Mouse (Mus musculus): ENCODE results near the gene Nat8f1. TPM values are rescaled to one million over a fixed set of nuclear protein-coding genes. Genes with fewer than 3 reads are reported as not detected.
"Not testable (repeated sequence)": the region's sequence is repeated elsewhere in the genome, so short reads cannot be mapped to it uniquely, and the experiment has no call there.

Gene Nat8f1
- polyA plus RNA-seq, 1 experiment from 2014 or later: 165 TPM

DNA sequence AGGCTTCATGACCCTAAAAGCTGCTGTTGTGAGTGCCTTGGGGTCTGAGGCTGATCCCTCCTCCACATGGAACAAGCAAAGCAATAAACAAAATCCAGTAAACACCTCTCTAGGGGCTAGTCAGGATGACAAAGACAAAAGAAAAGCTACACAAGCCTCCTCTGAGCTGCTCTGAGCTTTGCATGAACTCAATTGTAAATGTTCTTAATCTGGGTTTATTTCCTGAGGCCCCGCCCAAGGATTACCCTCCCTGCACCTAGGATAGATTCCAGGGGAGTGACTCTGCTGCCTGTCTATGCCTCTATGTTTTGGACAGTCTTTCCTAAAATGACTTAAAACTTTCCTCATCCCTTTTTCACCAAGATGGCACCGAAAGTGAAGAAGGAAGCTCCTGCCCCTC, 26.5 kb downstream of the Nat8f1 start:
- no peak for DNase-seq (ENCODE audit: low spot score)

DNA sequence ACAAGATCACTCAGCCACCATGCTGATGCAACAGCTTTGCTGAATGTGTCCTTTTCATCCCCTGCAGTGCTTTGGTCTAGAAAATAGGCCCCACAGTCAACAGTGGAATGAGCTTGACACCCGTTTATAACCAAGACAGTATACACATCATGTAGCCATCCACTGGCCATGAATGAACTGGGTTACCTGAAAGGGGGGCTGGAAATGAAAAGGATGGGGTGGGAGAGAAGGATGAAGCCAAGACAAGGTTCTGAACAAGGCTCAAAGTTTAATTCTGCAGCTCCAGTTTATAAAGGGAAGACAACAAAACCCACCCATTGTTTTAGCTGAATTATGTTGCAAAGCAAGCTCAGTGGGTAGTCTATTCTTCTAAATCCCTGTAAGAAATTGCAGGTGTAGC, 31.2 kb downstream of the Nat8f1 start:
- no peak for ATAC-seq (replicated peaks; ENCODE audit: low FRiP score, low read depth)
- 92% methylated on average over 1 of the region's 1 CpGs for WGBS
- DNase-seq (ENCODE audit: low spot score): no peak

More for the DNA sequence above, 26.5 kb downstream of the Nat8f1 start:
- Histone ChIP-seq H3K4me1 (replicated peaks; ENCODE audit: insufficient read depth, low read length) (no peaks in the 10 kb centered on the region), H3K4me3 (replicated peaks; ENCODE audit: low read depth, low read length) (no peak overlapping the region), H3K36me3 (ENCODE audit: insufficient read depth, low read length) (no peaks in the 10 kb centered on the region), H3K27ac (no peak overlapping the region), H3K9me3 (replicated peaks; ENCODE audit: low read length) (no peaks in the 10 kb centered on the region; the same call in 1 of the 2 replicates), H3K4me2 (ENCODE audit: low read length) (no peak overlapping the region), H3K9ac (ENCODE audit: low read depth, low read length) (no peak overlapping the region), H3K27me3 (ENCODE audit: insufficient read depth, low read length) (no peaks in the 10 kb centered on the region)
- no peak for TF ChIP-seq CTCF (IDR thresholded peaks at IDR 0.05; ENCODE audit: low read depth)
- ATAC-seq (replicated peaks; ENCODE audit: low FRiP score, low read depth): no peak
- 90% methylated on average over 2 of the region's 2 CpGs for WGBS

DNA sequence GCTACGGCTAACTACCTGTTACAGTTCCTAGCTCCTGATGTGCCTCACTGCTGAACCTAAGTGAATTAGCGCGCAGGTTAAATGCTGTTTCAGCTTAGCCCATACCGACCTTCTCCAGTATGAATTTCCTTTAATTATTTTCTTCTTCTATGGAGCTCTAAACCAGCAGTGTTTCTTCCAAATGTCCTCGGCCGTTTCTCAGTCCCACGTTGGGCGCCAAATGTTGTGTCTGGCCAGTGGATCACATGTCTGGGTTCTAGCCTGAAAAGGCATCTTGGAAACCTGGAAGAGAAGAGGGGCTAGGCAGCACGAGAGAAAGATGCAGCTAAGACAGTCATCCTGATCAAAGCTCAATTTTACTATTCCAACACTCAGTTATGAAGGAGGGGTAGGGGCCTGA, 32.2 kb downstream of the Nat8f1 start:
- WGBS: 94% methylated on average over 9 of the region's 9 CpGs
- not testable (repeated sequence) for H3K4me1 ChIP-seq (replicated peaks; ENCODE audit: insufficient read depth, low read length); H3K4me3 ChIP-seq (replicated peaks; ENCODE audit: low read depth, low read length); H3K9ac ChIP-seq (ENCODE audit: low read depth, low read length); H3K36me3 ChIP-seq (ENCODE audit: insufficient read depth, low read length); H3K4me2 ChIP-seq (ENCODE audit: low read length); H3K9me3 ChIP-seq (replicated peaks; ENCODE audit: low read length); ATAC-seq (replicated peaks; ENCODE audit: low FRiP score, low read depth); H3K27ac ChIP-seq; DNase-seq (ENCODE audit: low spot score); H3K27me3 ChIP-seq (ENCODE audit: insufficient read depth, low read length)

More for the DNA sequence above, 31.2 kb downstream of the Nat8f1 start:
- Histone ChIP-seq H3K9me3 (replicated peaks; ENCODE audit: low read length) (no peaks in the 10 kb centered on the region; the same call in 1 of the 2 replicates), H3K36me3 (ENCODE audit: insufficient read depth, low read length) (no peaks in the 10 kb centered on the region), H3K27me3 (ENCODE audit: insufficient read depth, low read length) (no peaks in the 10 kb centered on the region), H3K9ac (ENCODE audit: low read depth, low read length) (no peak overlapping the region), H3K4me3 (replicated peaks; ENCODE audit: low read depth, low read length) (no peak overlapping the region), H3K4me1 (replicated peaks; ENCODE audit: insufficient read depth, low read length) (no peaks in the 10 kb centered on the region), H3K4me2 (ENCODE audit: low read length) (no peak overlapping the region), H3K27ac (no peak overlapping the region)
- TF ChIP-seq CTCF (IDR thresholded peaks at IDR 0.05; ENCODE audit: low read depth): no peak

DNA sequence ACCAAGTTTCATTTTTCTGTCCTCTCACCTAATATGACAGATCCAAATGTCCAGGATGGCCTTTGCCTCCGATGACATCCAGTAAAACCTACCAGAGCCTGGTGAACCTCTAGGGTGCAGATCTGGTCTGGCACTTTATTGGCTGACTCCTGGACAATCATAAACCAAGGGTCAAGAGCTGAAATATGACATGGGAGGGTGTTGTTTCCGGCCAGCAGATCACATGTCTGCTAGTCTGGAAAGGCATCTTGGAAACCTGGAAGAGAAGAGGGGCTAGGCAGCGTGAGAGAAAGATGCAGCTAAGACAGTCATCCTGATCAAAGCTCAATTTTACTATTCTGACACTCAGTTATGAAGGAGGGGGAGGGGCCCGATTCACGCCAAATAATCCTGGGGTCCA, 46.5 kb downstream of the Nat8f1 start, which contains the start of gene Nat8f2:
TSS of gene Nat8f2 (minus strand) at position 153 of the 400 bp plus-strand sequence.
- not testable (repeated sequence) for H3K9ac ChIP-seq (ENCODE audit: low read depth, low read length); H3K9me3 ChIP-seq (replicated peaks; ENCODE audit: low read length); H3K27me3 ChIP-seq (ENCODE audit: insufficient read depth, low read length); H3K4me2 ChIP-seq (ENCODE audit: low read length); H3K36me3 ChIP-seq (ENCODE audit: insufficient read depth, low read length); H3K4me3 ChIP-seq (replicated peaks; ENCODE audit: low read depth, low read length); H3K4me1 ChIP-seq (replicated peaks; ENCODE audit: insufficient read depth, low read length); DNase-seq (ENCODE audit: low spot score)
- ATAC-seq (replicated peaks; ENCODE audit: low FRiP score, low read depth): peak; percentile 73; the same call in 1 of the 2 replicates
- 45% methylated on average over 5 of the region's 5 CpGs for WGBS
- H3K27ac ChIP-seq: peak within 1 kb of the TSS; percentile 36; the same call in 1 of the 2 replicates

DNA sequence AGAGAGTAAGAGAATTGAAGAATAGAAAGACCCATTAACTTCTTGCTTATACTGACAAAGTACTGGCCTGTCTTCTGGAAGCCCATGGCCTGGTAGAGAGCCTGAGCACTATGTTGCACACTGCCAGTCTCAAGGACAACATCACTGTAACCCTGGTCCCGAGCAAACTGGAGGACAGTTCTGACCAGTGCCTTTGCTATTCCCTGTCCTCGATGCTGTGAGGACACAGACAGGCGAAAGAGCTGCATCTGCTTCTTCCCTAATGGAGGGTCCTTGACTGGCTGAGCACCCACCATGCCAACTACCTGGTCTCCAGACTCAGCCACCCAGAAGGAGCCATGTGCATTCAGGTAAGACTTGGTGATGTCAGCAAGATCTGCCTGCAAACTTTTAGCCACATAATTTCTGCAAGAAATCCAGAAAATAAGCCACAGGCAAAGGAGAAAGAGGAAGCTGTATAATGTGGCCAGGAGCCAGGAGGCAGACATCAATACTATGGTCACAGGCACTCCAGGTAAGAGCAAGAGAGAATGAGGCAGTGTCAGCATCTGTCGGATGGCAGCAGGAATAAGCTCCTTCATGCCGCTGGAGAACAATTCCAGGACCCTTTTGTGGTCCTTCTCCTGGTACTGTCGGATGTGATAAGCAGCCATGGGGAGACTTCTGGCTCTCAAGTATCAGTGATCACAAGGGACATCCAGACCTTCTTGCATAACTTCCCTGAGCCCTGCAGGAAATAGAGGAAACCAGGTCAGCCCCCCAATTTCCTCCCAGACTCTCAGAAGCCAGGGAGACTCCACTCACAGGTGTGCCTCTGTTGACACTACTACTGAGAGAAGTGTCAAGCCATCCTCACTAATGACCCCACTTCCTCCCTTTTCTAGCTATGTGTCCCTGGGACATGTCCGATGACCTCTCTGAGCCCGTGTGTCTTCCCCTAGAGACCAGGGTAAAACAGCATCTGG, 47.5 kb downstream of the Nat8f1 start:
- Histone ChIP-seq H3K27me3 (ENCODE audit: insufficient read depth, low read length) (no peaks in the 10 kb centered on the region), H3K9ac (ENCODE audit: low read depth, low read length) (no peak overlapping the region), H3K9me3 (replicated peaks; ENCODE audit: low read length) (no peaks in the 10 kb centered on the region), H3K36me3 (ENCODE audit: insufficient read depth, low read length) (no peaks in the 10 kb centered on the region), H3K4me3 (replicated peaks; ENCODE audit: low read depth, low read length) (no peak overlapping the region), H3K4me2 (ENCODE audit: low read length) (no peak overlapping the region), H3K4me1 (replicated peaks; ENCODE audit: insufficient read depth, low read length) (no peaks in the 10 kb centered on the region), H3K27ac (no peak overlapping the region)
- WGBS: 58% methylated on average over 8 of the region's 8 CpGs
- peak; percentile 12 for DNase-seq (ENCODE audit: low spot score)
- no peak for ATAC-seq (replicated peaks; ENCODE audit: low FRiP score, low read depth)
- no peak for TF ChIP-seq CTCF (IDR thresholded peaks at IDR 0.05; ENCODE audit: low read depth)

DNA sequence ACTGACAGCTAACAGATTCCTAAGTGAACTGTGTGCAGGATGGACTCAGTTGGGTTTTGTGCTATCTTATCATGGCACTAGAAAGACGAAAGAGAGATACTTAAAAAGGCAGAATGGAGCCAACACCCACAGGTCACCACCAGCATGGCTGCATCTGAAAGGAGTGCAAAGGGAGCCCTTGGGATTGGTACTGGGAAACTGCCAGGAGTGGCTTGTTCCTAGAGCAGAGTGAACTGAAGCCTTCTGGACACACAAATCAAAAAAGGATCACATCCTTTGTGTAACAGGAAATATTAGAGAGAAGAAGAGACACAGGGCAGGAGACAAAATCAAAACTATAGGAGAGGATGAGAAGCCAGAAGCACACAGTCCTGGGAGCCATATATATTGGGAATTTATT, 48.5 kb downstream of the Nat8f1 start:
- not testable (repeated sequence) for H3K36me3 ChIP-seq (ENCODE audit: insufficient read depth, low read length); H3K9ac ChIP-seq (ENCODE audit: low read depth, low read length); DNase-seq (ENCODE audit: low spot score); H3K4me2 ChIP-seq (ENCODE audit: low read length); H3K4me3 ChIP-seq (replicated peaks; ENCODE audit: low read depth, low read length); H3K27me3 ChIP-seq (ENCODE audit: insufficient read depth, low read length); H3K4me1 ChIP-seq (replicated peaks; ENCODE audit: insufficient read depth, low read length); H3K27ac ChIP-seq; ATAC-seq (replicated peaks; ENCODE audit: low FRiP score, low read depth); H3K9me3 ChIP-seq (replicated peaks; ENCODE audit: low read length)
- WGBS: 77% methylated on average over 1 of the region's 1 CpGs

DNA sequence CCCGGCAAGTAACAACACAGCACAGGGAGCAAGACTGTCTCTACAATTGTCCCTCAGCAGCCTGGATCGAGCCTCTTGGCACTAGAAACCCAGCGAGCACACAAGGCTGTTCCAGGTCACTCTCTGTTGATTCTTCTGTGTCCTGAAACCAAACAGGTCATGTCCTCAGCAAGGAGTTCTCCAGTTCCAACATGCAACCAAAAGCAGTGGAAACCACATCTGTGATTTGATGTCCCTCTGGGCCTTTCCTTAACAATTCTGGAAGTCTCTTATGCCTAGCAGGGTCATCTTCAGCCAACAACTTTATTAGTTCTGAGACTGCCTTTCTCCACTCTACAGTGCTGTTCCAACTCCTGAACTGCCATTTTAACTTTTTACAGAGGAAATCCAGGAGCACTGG, 49.3 kb downstream of the Nat8f1 start:
- not testable (repeated sequence) for DNase-seq (ENCODE audit: low spot score); H3K9ac ChIP-seq (ENCODE audit: low read depth, low read length); H3K27me3 ChIP-seq (ENCODE audit: insufficient read depth, low read length); H3K4me2 ChIP-seq (ENCODE audit: low read length); ATAC-seq (replicated peaks; ENCODE audit: low FRiP score, low read depth); H3K4me1 ChIP-seq (replicated peaks; ENCODE audit: insufficient read depth, low read length); H3K4me3 ChIP-seq (replicated peaks; ENCODE audit: low read depth, low read length); H3K36me3 ChIP-seq (ENCODE audit: insufficient read depth, low read length); H3K27ac ChIP-seq; H3K9me3 ChIP-seq (replicated peaks; ENCODE audit: low read length)
- WGBS: 90% methylated on average over 3 of the region's 3 CpGs

DNA sequence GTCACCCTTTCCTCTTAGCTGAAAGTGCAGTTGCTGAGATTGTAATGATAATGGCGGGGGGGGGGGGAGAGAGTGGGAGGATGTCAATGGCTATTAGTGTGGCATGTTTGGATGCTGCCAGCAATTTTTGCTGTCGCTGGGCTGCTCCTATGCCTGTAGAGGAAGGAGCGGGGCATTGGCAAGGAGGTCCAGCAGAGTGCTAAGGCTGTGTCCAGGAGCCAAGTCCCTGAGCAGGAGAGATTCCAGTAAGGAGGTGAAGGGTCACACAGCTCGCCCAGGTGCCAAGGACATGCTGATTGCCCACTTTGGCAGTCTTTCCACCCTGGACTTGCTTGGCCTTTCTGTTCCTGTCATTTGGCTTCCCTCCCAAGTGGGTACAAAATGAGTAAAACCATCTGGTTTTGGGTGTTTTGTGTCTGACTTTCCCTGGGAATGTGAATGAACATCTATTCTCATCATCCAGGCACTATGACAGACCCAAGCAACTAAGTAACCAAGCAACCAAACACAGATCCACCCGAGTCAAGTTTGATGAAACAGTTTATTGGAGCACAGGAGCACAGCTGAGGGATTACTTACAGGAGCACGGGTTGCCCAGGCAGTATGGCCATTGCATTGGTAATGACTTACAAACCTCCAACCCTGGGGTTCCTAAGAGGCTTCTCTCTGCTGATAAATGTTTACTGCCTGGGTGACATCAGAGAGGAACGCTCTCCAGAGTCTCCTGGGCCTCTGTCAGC, 50.4 kb downstream of the Nat8f1 start:
- WGBS: 81% methylated on average over 4 of the region's 7 CpGs
- DNase-seq (ENCODE audit: low spot score); ATAC-seq (replicated peaks; ENCODE audit: low FRiP score, low read depth): not testable (repeated sequence)

More for the DNA sequence above, 50.4 kb downstream of the Nat8f1 start:
- not testable (repeated sequence) for H3K4me2 ChIP-seq (ENCODE audit: low read length); H3K4me1 ChIP-seq (replicated peaks; ENCODE audit: insufficient read depth, low read length); H3K27ac ChIP-seq; H3K4me3 ChIP-seq (replicated peaks; ENCODE audit: low read depth, low read length); H3K9ac ChIP-seq (ENCODE audit: low read depth, low read length); H3K27me3 ChIP-seq (ENCODE audit: insufficient read depth, low read length); H3K36me3 ChIP-seq (ENCODE audit: insufficient read depth, low read length); H3K9me3 ChIP-seq (replicated peaks; ENCODE audit: low read length)

Data from kidney, postnatal 0 days (tissue).